Mouse (Mus musculus): Measurements from ENCODE around the gene Irx2.

Gene Irx2

GRCm38 (mm10) chr13:72628462-72628916 is at the start of gene Irx2:
TSS of gene Irx2 (plus strand) at chr13:72628820.
- DNase-seq (ENCODE audit: low spot score): peak; percentile 90

GRCm38 (mm10) chr13:72581276-72581675 is 47.3 kb upstream of the Irx2 start:
- no peak for DNase-seq (ENCODE audit: low spot score)

GRCm38 (mm10) chr13:72592526-72592925 is 36.1 kb upstream of the Irx2 start:
- no peak for DNase-seq (ENCODE audit: low spot score)

- no peak for DNase-seq (ENCODE audit: low spot score)
Observed at GRCm38 (mm10) chr13:72593310-72593709, 35.3 kb upstream of the Irx2 start.

- DNase-seq (ENCODE audit: low spot score): peak; percentile 80
Observed at GRCm38 (mm10) chr13:72593710-72594111, 34.9 kb upstream of the Irx2 start.

- no peak for DNase-seq (ENCODE audit: low spot score)
Observed at GRCm38 (mm10) chr13:72599254-72599653, 29.4 kb upstream of the Irx2 start.

- no peak for DNase-seq (ENCODE audit: low spot score)
Observed at GRCm38 (mm10) chr13:72608706-72609105, 19.9 kb upstream of the Irx2 start.

GRCm38 (mm10) chr13:72610277-72610676 is 18.3 kb upstream of the Irx2 start:
- DNase-seq (ENCODE audit: low spot score): no peak

- no peak for DNase-seq (ENCODE audit: low spot score)
Observed at GRCm38 (mm10) chr13:72623926-72624846, 4.4 kb upstream of the Irx2 start.

GRCm38 (mm10) chr13:72624847-72625170 is 3.8 kb upstream of the Irx2 start:
- DNase-seq (ENCODE audit: low spot score): no peak

- DNase-seq (ENCODE audit: low spot score): peak; percentile 56
Observed at GRCm38 (mm10) chr13:72625236-72625950, 3.2 kb upstream of the Irx2 start.

GRCm38 (mm10) chr13:72627391-72628321 is 964 bp upstream of the Irx2 start:
- peak; percentile 77 for DNase-seq (ENCODE audit: low spot score)

- no peak for DNase-seq (ENCODE audit: low spot score)
Observed at GRCm38 (mm10) chr13:72628935-72629631, 463 bp downstream of the Irx2 start.

GRCm38 (mm10) chr13:72629806-72630205 is 1.2 kb downstream of the Irx2 start:
- DNase-seq (ENCODE audit: low spot score): no peak

GRCm38 (mm10) chr13:72630501-72631372 is 2.1 kb downstream of the Irx2 start:
- no peak for DNase-seq (ENCODE audit: low spot score)

- DNase-seq (ENCODE audit: low spot score): no peak
Observed at GRCm38 (mm10) chr13:72631373-72632021, 2.9 kb downstream of the Irx2 start.

GRCm38 (mm10) chr13:72632361-72632760 is 3.7 kb downstream of the Irx2 start:
- no peak for DNase-seq (ENCODE audit: low spot score)

GRCm38 (mm10) chr13:72633097-72633496 is 4.5 kb downstream of the Irx2 start:
- DNase-seq (ENCODE audit: low spot score): no peak

GRCm38 (mm10) chr13:72634752-72635315 is 6.2 kb downstream of the Irx2 start:
- DNase-seq (ENCODE audit: low spot score): no peak

Data from lung, postnatal 25 days (tissue).